Mouse (Mus musculus) intestine, embryonic 16.5 days (tissue): Measurements from ENCODE around the gene Gm11214. TPM values are rescaled to one million over a fixed set of nuclear protein-coding genes. Genes with fewer than 3 reads are reported as not detected.
A peak's percentile ranks its signal among the peaks of the same experiment; 100 is the strongest.

Experiments used
- ATAC-seq: fragments of 200-750 bp; cut with Nextera tagmentation; 2 replicates; pipeline ENCODE4 v1.8.0; 2017; ENCODE audit warnings: moderate TSS enrichment, moderate library complexity
- H3K27ac ChIP-seq: fragments of 300-500 bp; sonication (generic); 2 replicates; pipeline ENCODE4 v1.5.1; 2014; ENCODE audit warnings: mild to moderate bottlenecking, low read length
- H3K27me3 ChIP-seq: fragments of 300-500 bp; sonication (generic); replicated peaks from 2 replicates; pipeline ENCODE4 v1.6.1; 2014; ENCODE audit warnings: low read length, control low read depth, mixed read lengths; ENCODE audit not compliant: control insufficient read depth, insufficient read depth
- H3K36me3 ChIP-seq: fragments of 300-500 bp; sonication (generic); 2 replicates; pipeline ENCODE4 v1.6.1; 2014; ENCODE audit warnings: low read length, control low read depth; ENCODE audit not compliant: control insufficient read depth, insufficient read depth
- H3K4me1 ChIP-seq: fragments of 300-500 bp; sonication (generic); 2 replicates; pipeline ENCODE4 v1.6.1; 2014; ENCODE audit warnings: low read length, control low read depth, mixed read lengths; ENCODE audit not compliant: control insufficient read depth, insufficient read depth
- H3K4me2 ChIP-seq: fragments of 300-500 bp; sonication (generic); 2 replicates; pipeline ENCODE4 v1.6.1; 2014; ENCODE audit warnings: low read depth, low read length, control low read depth
- H3K4me3 ChIP-seq: fragments of 300-500 bp; sonication (generic); 2 replicates; pipeline ENCODE4 v1.5.1; 2014; ENCODE audit warnings: mild to moderate bottlenecking, low read length
- H3K9ac ChIP-seq: fragments of 300-500 bp; sonication (generic); 2 replicates; pipeline ENCODE4 v1.6.1; 2014; ENCODE audit warnings: low read depth, low read length
- H3K9me3 ChIP-seq: fragments of 300-500 bp; sonication (generic); 2 replicates; pipeline ENCODE4 v1.6.1; 2016; ENCODE audit warnings: low read length, control low read depth; ENCODE audit not compliant: control insufficient read depth
- WGBS: fragments of 180-500 bp; shearing (Covaris S2); extraction: QIAGEN DNeasy Blood & Tissue Kit; methylation state at CpG from one replicate; pipeline ENCODE4 v1.1.7; 2014; 5-methylcytosine and 5-hydroxymethylcytosine counted together
- polyA plus RNA-seq: library from polyadenylated mRNA; unstranded; fragments of >200 nt; fragmentation: Nextera tagmentation; extraction: Ambion mirVana; gene quantifications from 2 replicates; pipeline ENCODE4 v1.2.1, GENCODE M21; 2015

The Gm11214 gene
- polyA plus RNA-seq, 1 experiment from 2014 or later: not detected

GRCm38 (mm10) chr4:63668255-63668654, 5.1 kb upstream of the Gm11214 start:
- ATAC-seq: no peak
- Histone ChIP-seq H3K4me2 (no peak overlapping the region), H3K9me3 (no peaks in the 10 kb centered on the region), H3K27ac (no peak overlapping the region), H3K4me1 (no peaks in the 10 kb centered on the region), H3K36me3 (no peaks in the 10 kb centered on the region), H3K4me3 (no peak overlapping the region), H3K27me3 (no peaks in the 10 kb centered on the region), H3K9ac (no peak overlapping the region)
- WGBS: 70% methylated on average over 4 of the region's 4 CpGs

DNA sequence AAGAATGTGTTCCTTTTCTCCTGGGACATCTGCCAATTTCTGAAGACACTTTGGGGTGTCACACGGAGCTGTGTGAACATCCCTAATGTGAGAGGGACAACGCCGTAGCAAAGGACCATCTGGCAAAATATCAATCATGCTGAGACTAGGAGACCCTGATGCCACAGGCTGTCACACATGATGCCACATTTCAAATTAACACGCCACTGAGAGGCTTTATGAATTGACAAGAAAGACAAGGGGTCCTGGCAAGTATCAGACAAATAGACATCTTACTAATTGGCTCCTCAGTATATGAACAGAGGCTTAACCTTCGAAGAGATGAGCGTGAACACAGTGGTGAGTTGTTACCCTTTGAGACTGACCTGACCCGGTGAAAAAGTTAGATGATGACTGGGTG, 2.6 kb upstream of the Gm11214 start:
- 74% methylated on average over 7 of the region's 7 CpGs for WGBS
- no peak for ATAC-seq

DNA sequence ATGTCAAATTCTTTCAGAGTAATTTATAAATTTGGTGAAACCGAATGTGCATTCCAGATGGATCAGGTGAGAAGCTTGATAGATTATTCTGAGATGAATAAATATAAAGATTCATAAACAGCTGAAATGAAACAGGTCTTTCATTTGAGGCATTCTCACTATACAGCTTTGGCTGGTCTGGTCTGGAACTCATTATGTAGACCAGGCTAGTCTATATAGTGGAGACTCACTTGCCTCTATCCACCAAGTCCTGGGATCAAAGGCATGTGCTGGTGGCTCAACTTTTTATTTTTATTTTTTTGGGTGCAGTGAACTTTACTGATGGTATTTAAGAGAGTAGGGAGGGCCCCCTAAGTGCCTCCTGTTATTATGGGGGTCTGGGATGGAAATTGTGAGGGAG, 1.3 kb downstream of the Gm11214 start:
- Histone ChIP-seq H3K4me2 (no peak overlapping the region), H3K27me3 (no peaks in the 10 kb centered on the region), H3K4me1 (no peaks in the 10 kb centered on the region), H3K9ac (no peak overlapping the region), H3K4me3 (no peak overlapping the region), H3K36me3 (no peaks in the 10 kb centered on the region), H3K9me3 (no peaks in the 10 kb centered on the region), H3K27ac (no peak overlapping the region)
- 78% methylated on average over 1 of the region's 1 CpGs for WGBS
- ATAC-seq: no peak

More for the DNA sequence above, 2.6 kb upstream of the Gm11214 start:
- no peak overlapping the region for H3K4me2 ChIP-seq
- no peaks in the 10 kb centered on the region for H3K4me1 ChIP-seq
- H3K9ac ChIP-seq: no peak overlapping the region
- H3K9me3 ChIP-seq: no peaks in the 10 kb centered on the region
- H3K27me3 ChIP-seq: no peaks in the 10 kb centered on the region
- no peaks in the 10 kb centered on the region for H3K36me3 ChIP-seq
- no peak overlapping the region for H3K4me3 ChIP-seq
- H3K27ac ChIP-seq: no peak overlapping the region

DNA sequence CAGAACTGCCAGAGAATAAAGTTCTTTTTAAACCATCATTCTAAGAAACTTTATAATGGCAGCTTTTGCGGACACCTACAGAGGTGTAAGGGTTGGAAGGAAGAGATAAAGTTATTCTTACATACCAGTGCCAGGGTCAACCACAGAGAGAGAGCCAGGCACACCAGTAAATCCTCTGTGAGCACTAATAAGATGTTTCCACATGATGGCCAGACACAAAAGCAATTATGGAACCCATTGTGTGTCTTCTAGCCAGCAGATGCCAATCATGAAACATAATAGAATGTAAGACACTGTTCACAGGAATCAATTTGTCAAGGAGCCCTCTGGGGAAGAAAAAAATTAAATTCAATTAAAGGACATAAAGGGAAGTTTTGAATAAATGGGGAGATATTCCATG, 1.8 kb downstream of the Gm11214 start:
- H3K27ac ChIP-seq: no peak overlapping the region
- ATAC-seq: no peak
- H3K9ac ChIP-seq: no peak overlapping the region
- H3K4me1 ChIP-seq: no peaks in the 10 kb centered on the region
- H3K9me3 ChIP-seq: no peaks in the 10 kb centered on the region
- H3K36me3 ChIP-seq: no peaks in the 10 kb centered on the region
- whole genome bisulfite sequencing: 74% methylated on average over 1 of the region's 1 CpGs
- H3K4me2 ChIP-seq: no peak overlapping the region
- no peaks in the 10 kb centered on the region for H3K27me3 ChIP-seq
- H3K4me3 ChIP-seq: no peak overlapping the region

DNA sequence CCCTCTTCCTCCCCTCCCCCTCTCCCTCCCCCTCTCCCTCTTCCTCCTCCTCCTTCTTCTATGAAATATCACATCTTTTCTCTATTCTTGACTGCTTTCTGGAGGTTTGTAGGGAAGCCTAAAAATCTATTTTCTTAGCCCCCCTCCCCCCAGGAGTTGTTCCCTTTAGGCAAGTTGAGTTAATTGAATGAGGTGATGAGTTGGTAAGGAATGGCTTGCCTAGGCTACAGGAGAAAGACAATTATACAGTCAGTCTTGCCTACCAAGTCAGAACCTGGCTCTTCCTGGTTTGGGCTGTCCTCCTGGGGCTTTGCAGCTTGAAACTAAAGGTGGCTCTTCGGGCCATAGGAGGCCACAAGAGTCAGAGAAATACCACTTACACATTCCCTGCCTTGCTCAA, 3.4 kb downstream of the Gm11214 start:
- H3K4me1 ChIP-seq: no peaks in the 10 kb centered on the region
- no peak for ATAC-seq
- H3K4me3 ChIP-seq: no peak overlapping the region
- no peaks in the 10 kb centered on the region for H3K36me3 ChIP-seq
- no peaks in the 10 kb centered on the region for H3K9me3 ChIP-seq
- 90% methylated on average over 1 of the region's 1 CpGs for WGBS
- no peak overlapping the region for H3K27ac ChIP-seq
- no peaks in the 10 kb centered on the region for H3K27me3 ChIP-seq
- H3K4me2 ChIP-seq: no peak overlapping the region
- no peak overlapping the region for H3K9ac ChIP-seq

- ATAC-seq: no peak
- no peaks in the 10 kb centered on the region for H3K27me3 ChIP-seq
- no peak overlapping the region for H3K27ac ChIP-seq
- H3K4me3 ChIP-seq: no peak overlapping the region
- H3K9ac ChIP-seq: no peak overlapping the region
- no peaks in the 10 kb centered on the region for H3K9me3 ChIP-seq
- WGBS: 47% methylated on average over 4 of the region's 4 CpGs
- H3K4me2 ChIP-seq: no peak overlapping the region
- H3K4me1 ChIP-seq: no peaks in the 10 kb centered on the region
- no peaks in the 10 kb centered on the region for H3K36me3 ChIP-seq
These were observed 4.1 kb downstream of the Gm11214 start for GRCm38 (mm10) chr4:63659086-63659485.

- H3K27ac ChIP-seq: no peak overlapping the region
- no peaks in the 10 kb centered on the region for H3K36me3 ChIP-seq
- ATAC-seq: 0 out of 2 replicates have a peak, but pooled peaks have one; percentile 28
- no peaks in the 10 kb centered on the region for H3K9me3 ChIP-seq
- WGBS: 64% methylated on average over 1 of the region's 1 CpGs
- no peak overlapping the region for H3K9ac ChIP-seq
- no peak overlapping the region for H3K4me3 ChIP-seq
- H3K4me1 ChIP-seq: no peaks in the 10 kb centered on the region
- no peaks in the 10 kb centered on the region for H3K27me3 ChIP-seq
- no peak overlapping the region for H3K4me2 ChIP-seq
These were observed 8.8 kb downstream of the Gm11214 start for GRCm38 (mm10) chr4:63654381-63654780.

DNA sequence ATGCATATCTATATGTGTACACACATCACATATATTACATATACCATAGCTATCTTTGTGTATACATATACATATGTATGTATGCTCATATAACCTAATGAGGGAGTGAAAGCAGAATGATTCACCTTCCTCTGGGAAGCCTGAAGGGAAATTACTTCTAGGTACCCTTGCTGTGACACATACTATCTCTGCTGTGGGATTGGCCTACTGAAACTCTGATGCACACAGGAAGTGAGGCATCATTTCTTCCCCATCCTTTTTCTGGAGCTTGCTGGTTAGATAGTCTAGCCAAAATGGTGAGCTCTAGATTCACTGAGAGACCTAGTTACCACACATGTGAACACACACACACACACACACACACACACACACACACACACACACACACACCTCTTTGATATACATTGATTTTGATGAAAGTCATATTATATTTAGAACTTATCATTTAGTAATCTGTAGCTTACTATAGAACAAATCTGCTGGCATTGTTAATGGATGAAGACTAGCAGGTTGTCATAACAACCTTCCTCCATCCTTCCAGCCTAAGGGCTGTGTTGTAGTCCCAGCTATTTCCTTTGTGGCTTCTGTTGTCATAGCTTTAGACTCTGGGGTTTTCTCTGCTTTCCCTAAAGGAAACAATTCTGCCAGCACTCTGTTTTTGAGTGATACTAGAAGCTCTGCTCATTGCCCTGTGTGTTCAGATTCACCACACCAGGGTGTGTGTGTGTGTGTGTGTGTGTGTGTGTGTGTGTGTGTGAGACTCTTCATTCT, 19.0 kb downstream of the Gm11214 start:
- Histone ChIP-seq H3K4me3 (no peak overlapping the region), H3K4me2 (no peak overlapping the region), H3K27ac (no peak overlapping the region), H3K9ac (no peak overlapping the region), H3K36me3 (no peaks in the 10 kb centered on the region), H3K9me3 (no peaks in the 10 kb centered on the region), H3K4me1 (no peaks in the 10 kb centered on the region), H3K27me3 (no peaks in the 10 kb centered on the region)
- no peak for ATAC-seq

GRCm38 (mm10) chr4:63639842-63640241, 23.3 kb downstream of the Gm11214 start:
- 65% methylated on average over 2 of the region's 2 CpGs for WGBS
- Histone ChIP-seq H3K4me1 (no peaks in the 10 kb centered on the region), H3K27me3 (no peaks in the 10 kb centered on the region), H3K9me3 (no peaks in the 10 kb centered on the region), H3K36me3 (no peaks in the 10 kb centered on the region), H3K4me3 (no peak overlapping the region), H3K27ac (no peak overlapping the region), H3K4me2 (no peak overlapping the region), H3K9ac (no peak overlapping the region)
- ATAC-seq: no peak

DNA sequence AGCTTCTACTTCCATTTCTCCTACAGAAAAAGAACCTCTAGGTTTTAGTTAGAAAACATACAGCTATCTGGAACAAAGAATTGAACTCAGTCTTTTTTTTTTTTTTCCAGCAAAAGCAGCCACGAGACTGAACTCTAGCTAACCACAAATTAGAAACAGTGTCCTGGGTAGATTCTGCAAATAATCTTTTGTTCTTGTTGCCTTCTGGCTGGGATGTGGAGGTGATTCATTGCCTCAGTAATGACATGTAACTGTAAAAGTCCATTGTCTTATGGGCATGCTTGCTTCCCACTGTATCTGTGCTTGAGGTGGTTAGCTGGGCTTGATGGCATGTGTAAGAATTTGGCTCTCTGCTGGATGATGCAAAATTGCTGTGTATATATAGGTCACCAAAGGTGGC, 24.6 kb downstream of the Gm11214 start:
- H3K4me2 ChIP-seq: no peak overlapping the region
- no peak overlapping the region for H3K9ac ChIP-seq
- H3K4me1 ChIP-seq: no peaks in the 10 kb centered on the region
- H3K27ac ChIP-seq: no peak overlapping the region
- H3K36me3 ChIP-seq: no peaks in the 10 kb centered on the region
- no peaks in the 10 kb centered on the region for H3K9me3 ChIP-seq
- H3K4me3 ChIP-seq: no peak overlapping the region
- 78% methylated on average over 1 of the region's 1 CpGs for WGBS
- H3K27me3 ChIP-seq: no peaks in the 10 kb centered on the region
- ATAC-seq: no peak
